Mouse (Mus musculus): ENCODE measurements around the gene Fam133b.
"Not testable (repeated sequence)": the region's sequence is repeated elsewhere in the genome, so short reads cannot be mapped to it uniquely, and the experiment has no call there.

Gene Fam133b

GRCm38 (mm10) chr5:3598766-3599165 lies 55.1 kb downstream of the Fam133b start:
- DNase-seq (ENCODE audit: low read depth, low spot score) = no peak

GRCm38 (mm10) chr5:3600298-3600697 lies 56.7 kb downstream of the Fam133b start:
- no peak for DNase-seq (ENCODE audit: low read depth, low spot score)

DNA sequence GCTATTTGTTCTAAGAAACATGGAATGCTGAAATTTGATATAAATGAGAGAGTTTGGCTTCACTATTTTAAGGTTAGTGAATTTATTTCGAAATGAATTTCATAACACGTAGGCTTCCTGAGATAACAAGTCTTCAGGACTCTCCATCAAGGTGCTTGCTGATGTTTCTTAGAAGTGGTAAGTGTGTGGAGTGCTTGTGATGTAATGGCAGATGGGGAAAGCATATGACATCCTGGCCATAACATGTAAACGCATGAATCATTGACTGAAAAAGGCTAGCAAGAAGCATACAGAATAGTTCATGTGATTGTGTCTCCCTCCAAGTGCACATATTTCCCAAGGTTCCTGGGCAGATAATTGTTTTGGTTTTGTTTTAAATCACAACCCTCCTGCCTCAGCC lies 57.2 kb downstream of the Fam133b start:
- DNase-seq (ENCODE audit: low read depth, low spot score) = no peak

- DNase-seq (ENCODE audit: low read depth, low spot score) = no peak
Measured at GRCm38 (mm10) chr5:3607114-3607513, 63.5 kb downstream of the Fam133b start.

GRCm38 (mm10) chr5:3609241-3609640 lies 65.6 kb downstream of the Fam133b start:
- no peak for DNase-seq (ENCODE audit: low read depth, low spot score)

GRCm38 (mm10) chr5:3611835-3612234 lies 68.2 kb downstream of the Fam133b start:
- DNase-seq (ENCODE audit: low read depth, low spot score) = not testable (repeated sequence)

Measured in 3T3-L1 (cell line).